Mouse (Mus musculus) lung, adult 2 months (tissue): ENCODE data around the gene Pax8.

Experiments used
- CTCF ChIP-seq: fragments of 200-500 bp; IDR thresholded peaks from 2 replicates; pipeline ENCODE4 v1.5.1; 2011; ENCODE audit warnings: mild to moderate bottlenecking, low read length, control low read depth; ENCODE audit not compliant: insufficient read depth
- POLR2A ChIP-seq: fragments of 200-500 bp; IDR thresholded peaks from 2 replicates; pipeline ENCODE4 v1.6.1; 2011; ENCODE audit warnings: low read depth, mild to moderate bottlenecking, control low read depth, low read length, borderline replicate concordance; ENCODE audit errors: extremely low read depth

DNA sequence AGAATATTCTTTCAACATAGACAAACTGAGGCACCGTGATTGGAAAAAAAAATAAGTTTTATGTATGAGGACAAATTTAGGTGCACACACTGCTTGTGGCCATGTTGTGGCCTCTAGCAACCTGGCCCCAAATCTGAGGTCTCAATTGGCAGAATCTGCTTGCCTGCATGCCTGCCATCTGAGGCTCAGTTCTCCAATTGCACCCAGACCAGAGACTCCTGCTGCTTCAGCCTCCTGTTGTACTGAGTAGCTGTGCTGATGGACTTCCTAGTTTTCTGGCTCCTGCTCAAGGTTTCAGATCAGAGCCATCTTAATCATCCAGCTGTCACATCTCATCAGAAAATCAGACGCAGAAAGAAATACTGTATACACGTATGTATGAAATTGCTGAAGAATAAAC lies 41.5 kb upstream of the Pax8 start:
- TF ChIP-seq CTCF, result no peak
- no peak for TF ChIP-seq POLR2A
